Mouse (Mus musculus) liver, embryonic 15.5 days (tissue): ENCODE data around the gene Fam122b. TPM values are rescaled to one million over a fixed set of nuclear protein-coding genes. Genes with fewer than 3 reads are reported as not detected.

Source experiments
- ATAC-seq: fragments of 200-750 bp; cut with Nextera tagmentation; 2 replicates; pipeline ENCODE4 v1.8.0; 2017; ENCODE audit warnings: moderate number of reproducible peaks, mild to moderate bottlenecking, moderate library complexity; ENCODE audit not compliant: insufficient read depth
- H3K27ac ChIP-seq: fragments of 300-500 bp; sonication (generic); replicated peaks from 2 replicates; pipeline ENCODE4 v1.5.1; 2015; ENCODE audit warnings: mild to moderate bottlenecking, inconsistent platforms
- H3K27me3 ChIP-seq: fragments of 300-500 bp; sonication (generic); 2 replicates; pipeline ENCODE4 v1.6.1; 2015; ENCODE audit warnings: mild to moderate bottlenecking, inconsistent platforms
- H3K36me3 ChIP-seq: fragments of 300-500 bp; sonication (generic); replicated peaks from 2 replicates; pipeline ENCODE4 v1.6.1; 2015; ENCODE audit warnings: moderate library complexity, mild to moderate bottlenecking, inconsistent platforms
- H3K4me1 ChIP-seq: fragments of 300-500 bp; sonication (generic); replicated peaks from 2 replicates; pipeline ENCODE4 v1.6.1; 2015; ENCODE audit warnings: inconsistent platforms
- H3K4me2 ChIP-seq: fragments of 300-500 bp; sonication (generic); 2 replicates; pipeline ENCODE4 v1.6.1; 2015; ENCODE audit warnings: moderate library complexity, mild to moderate bottlenecking, inconsistent platforms
- H3K4me3 ChIP-seq: fragments of 300-500 bp; sonication (generic); replicated peaks from 2 replicates; pipeline ENCODE4 v1.5.1; 2015; ENCODE audit warnings: mild to moderate bottlenecking, inconsistent platforms
- H3K9ac ChIP-seq: fragments of 300-500 bp; sonication (generic); 2 replicates; pipeline ENCODE4 v1.6.1; 2015; ENCODE audit warnings: moderate library complexity, mild to moderate bottlenecking, inconsistent platforms
- H3K9me3 ChIP-seq: fragments of 300-500 bp; sonication (generic); replicated peaks from 2 replicates; pipeline ENCODE4 v1.6.1; 2016; ENCODE audit warnings: inconsistent platforms
- WGBS: fragments of 180-500 bp; shearing (Covaris S2); methylation state at CpG from one replicate; pipeline ENCODE4 v1.1.7; 2015; ENCODE audit warnings: mixed read lengths; ENCODE audit not compliant: insufficient replicate concordance; 5-methylcytosine and 5-hydroxymethylcytosine counted together
- polyA plus RNA-seq: library from polyadenylated mRNA; unstranded; fragments of >200 nt; fragmentation: Nextera tagmentation; extraction: Ambion mirVana; gene quantifications from 2 replicates; pipeline ENCODE4 v1.2.1, GENCODE M21; 2015

The Fam122b gene
- polyA plus RNA-seq, 1 experiment from 2014 or later, result 4.7 TPM

DNA sequence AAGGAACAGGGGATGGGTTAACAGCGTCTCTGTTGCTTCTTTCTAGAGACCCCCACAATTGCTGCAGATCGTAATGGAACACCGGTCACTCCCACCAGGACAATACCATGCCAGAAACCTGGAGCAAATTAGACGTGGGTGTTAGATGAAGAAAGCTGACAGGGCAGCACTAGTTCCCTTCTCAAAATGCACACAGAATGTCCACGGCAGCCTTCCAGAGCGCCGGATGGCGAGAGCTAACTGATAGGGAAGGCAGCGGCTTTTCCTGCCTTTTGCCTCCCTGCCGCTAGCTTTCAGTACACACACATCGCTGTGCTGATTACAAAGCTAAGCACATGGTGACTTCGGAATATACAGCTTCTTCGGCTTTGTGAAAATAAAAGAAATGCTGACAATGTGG, 37.6 kb downstream of the Fam122b start:
- peak overlapping the region; percentile 55 for H3K4me2 ChIP-seq
- no peaks in the 10 kb centered on the region for H3K9me3 ChIP-seq
- H3K36me3 ChIP-seq, result no peaks in the 10 kb centered on the region
- no peaks in the 10 kb centered on the region for H3K4me1 ChIP-seq
- no peak overlapping the region for H3K9ac ChIP-seq
- no peak overlapping the region for H3K27ac ChIP-seq
- peak overlapping the region; percentile 24; the same call in 1 of the 2 replicates for H3K4me3 ChIP-seq
- 23% methylated on average over 13 of the region's 13 CpGs for WGBS
- no peaks in the 10 kb centered on the region for H3K27me3 ChIP-seq
- no peak for ATAC-seq

DNA sequence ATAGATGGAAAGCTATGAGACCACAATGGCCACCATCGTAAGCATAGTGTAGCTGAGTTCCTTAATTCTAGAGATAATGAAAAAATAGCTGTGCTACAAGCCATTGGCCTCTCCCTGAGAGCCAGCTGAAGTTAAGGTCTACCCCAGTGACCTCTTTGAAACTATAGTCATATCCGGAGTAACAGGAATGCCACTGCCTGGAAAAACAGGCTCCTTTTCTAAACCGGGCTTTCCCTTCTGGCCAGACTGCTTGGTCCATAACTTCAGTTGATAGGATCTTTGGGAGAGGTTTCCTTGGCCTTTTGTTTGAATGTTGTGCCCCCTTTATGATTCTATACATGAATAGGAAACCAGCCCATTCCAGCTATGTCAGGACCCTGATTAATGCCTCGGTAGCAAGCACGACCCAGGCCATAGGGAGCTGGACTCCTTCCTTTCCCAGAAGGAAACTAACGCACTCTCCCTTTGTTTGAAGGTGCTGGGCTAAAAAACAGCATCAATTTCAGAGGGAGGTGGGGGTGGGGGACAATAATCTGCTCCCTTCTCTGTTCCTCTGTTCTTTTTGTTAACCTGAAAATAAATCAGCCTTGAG, 45.2 kb downstream of the Fam122b start:
- Histone ChIP-seq H3K9ac (no peak overlapping the region), H3K36me3 (no peaks in the 10 kb centered on the region), H3K4me2 (no peak overlapping the region), H3K27ac (no peak overlapping the region), H3K9me3 (no peaks in the 10 kb centered on the region), H3K4me1 (no peaks in the 10 kb centered on the region), H3K4me3 (no peak overlapping the region), H3K27me3 (no peaks in the 10 kb centered on the region)
- WGBS, result 48% methylated on average over 6 of the region's 6 CpGs
- no peak for ATAC-seq

DNA sequence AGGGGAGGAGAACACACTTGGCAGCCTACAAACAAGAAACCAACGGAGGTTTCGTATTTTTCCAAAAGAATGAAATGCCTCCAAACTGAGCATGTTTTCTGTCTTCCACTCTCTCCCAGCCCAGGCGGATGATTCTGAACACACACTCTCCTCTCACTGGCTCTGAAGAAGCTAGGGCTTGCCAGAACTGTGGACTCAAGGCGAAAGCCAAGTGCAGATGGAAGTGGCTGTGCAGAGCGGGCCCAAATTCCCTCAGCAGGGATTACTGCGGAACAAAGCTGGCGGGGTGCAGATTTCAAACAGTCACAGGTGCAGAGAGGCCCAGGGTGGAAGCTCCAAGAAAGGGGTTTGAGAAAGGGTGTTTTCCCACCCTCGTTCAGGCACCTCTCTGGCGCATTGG, 48.8 kb downstream of the Fam122b start:
- H3K4me1 ChIP-seq, result no peaks in the 10 kb centered on the region
- WGBS, result 74% methylated on average over 9 of the region's 9 CpGs
- ATAC-seq, result no peak

DNA sequence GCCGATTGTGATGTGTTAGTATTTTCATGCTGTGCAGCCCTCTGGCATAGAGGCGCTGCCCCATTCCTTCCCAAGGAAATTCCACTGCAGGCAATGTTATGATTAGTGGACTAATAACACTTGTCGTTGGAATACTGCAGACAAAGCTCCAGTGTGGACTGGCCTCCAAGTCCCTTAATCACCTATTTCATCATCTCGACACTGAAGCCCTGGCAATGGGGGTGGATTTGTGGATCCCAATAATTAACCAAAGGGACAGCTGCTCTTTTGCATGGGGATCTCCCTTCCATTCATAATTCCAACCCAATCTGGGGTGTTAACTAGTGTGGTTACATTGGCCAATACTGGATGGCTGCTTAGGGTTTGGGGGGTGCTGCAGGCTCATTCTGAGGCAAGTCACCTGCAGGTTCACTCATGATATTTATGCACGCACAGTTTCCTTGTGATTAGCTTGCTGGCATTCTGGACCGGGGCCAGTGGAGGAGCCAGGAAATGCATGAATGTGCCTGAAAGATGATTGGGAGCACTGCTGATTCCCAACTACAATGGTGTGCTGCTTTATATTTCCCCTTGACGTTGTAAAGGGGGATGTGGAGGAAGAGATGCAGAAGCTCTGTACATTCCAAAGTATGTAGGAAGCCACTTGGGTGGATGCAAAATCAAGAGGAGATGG, 54.9 kb downstream of the Fam122b start:
- ATAC-seq, result no peak
- 55% methylated on average over 7 of the region's 7 CpGs for WGBS
- Histone ChIP-seq H3K27ac (no peak overlapping the region), H3K4me2 (no peak overlapping the region), H3K36me3 (no peaks in the 10 kb centered on the region), H3K4me1 (no peaks in the 10 kb centered on the region), H3K9me3 (no peaks in the 10 kb centered on the region), H3K4me3 (no peak overlapping the region), H3K9ac (no peak overlapping the region), H3K27me3 (no peaks in the 10 kb centered on the region)

More for the DNA sequence above, 48.8 kb downstream of the Fam122b start:
- no peak overlapping the region for H3K4me2 ChIP-seq
- no peaks in the 10 kb centered on the region for H3K36me3 ChIP-seq
- no peak overlapping the region for H3K9ac ChIP-seq
- H3K27me3 ChIP-seq, result no peaks in the 10 kb centered on the region
- no peak overlapping the region for H3K27ac ChIP-seq
- H3K9me3 ChIP-seq, result no peaks in the 10 kb centered on the region
- no peak overlapping the region for H3K4me3 ChIP-seq

DNA sequence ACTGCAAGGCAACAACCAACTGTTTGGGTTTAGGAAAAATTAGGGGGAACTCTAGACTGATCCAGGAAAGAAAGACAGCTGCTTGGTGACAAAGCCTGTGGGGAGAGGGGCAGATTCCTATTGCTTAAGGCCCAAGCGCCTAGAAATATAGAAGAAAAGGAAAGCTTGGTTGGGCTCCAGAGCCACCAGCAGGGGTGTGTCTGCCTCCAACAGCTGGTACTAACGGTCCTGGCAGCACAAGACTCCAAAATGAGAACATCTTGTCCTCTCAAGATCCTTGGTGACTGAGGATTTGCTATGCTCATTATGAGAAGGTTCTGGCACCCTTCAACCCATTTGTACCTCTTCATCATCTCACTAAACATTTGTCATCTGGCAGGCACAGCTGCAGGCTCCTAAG, 55.8 kb downstream of the Fam122b start:
- 54% methylated on average over 2 of the region's 2 CpGs for WGBS
- no peak overlapping the region for H3K27ac ChIP-seq
- H3K4me2 ChIP-seq, result no peak overlapping the region
- H3K4me1 ChIP-seq, result no peaks in the 10 kb centered on the region
- H3K4me3 ChIP-seq, result no peak overlapping the region
- no peak overlapping the region for H3K9ac ChIP-seq
- no peaks in the 10 kb centered on the region for H3K27me3 ChIP-seq
- ATAC-seq, result no peak
- no peaks in the 10 kb centered on the region for H3K36me3 ChIP-seq
- H3K9me3 ChIP-seq, result no peaks in the 10 kb centered on the region

DNA sequence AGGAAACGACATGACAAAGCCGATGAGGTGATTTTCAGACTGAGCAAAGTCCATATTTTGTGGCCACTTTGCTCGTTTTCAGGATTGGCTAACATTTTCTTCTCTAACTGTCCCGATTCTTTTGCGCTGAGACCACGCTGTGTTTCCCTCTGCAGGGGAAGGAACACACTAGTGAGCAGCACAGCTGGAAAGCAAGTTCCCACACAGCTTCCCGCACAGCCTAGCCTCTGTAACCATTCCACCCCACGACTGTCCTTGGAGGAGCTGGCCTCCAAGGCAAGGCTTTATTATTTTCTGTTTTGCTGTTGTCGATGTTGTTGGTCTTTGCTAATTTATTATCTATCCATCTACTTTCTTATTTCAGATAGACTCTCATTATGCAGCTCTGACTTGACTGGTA, 57.1 kb downstream of the Fam122b start:
- no peaks in the 10 kb centered on the region for H3K9me3 ChIP-seq
- no peak for ATAC-seq
- H3K4me1 ChIP-seq, result no peaks in the 10 kb centered on the region
- 47% methylated on average over 9 of the region's 9 CpGs for WGBS
- no peaks in the 10 kb centered on the region for H3K36me3 ChIP-seq
- H3K27me3 ChIP-seq, result no peaks in the 10 kb centered on the region
- H3K4me3 ChIP-seq, result no peak overlapping the region
- H3K27ac ChIP-seq, result no peak overlapping the region
- no peak overlapping the region for H3K9ac ChIP-seq
- no peak overlapping the region for H3K4me2 ChIP-seq

DNA sequence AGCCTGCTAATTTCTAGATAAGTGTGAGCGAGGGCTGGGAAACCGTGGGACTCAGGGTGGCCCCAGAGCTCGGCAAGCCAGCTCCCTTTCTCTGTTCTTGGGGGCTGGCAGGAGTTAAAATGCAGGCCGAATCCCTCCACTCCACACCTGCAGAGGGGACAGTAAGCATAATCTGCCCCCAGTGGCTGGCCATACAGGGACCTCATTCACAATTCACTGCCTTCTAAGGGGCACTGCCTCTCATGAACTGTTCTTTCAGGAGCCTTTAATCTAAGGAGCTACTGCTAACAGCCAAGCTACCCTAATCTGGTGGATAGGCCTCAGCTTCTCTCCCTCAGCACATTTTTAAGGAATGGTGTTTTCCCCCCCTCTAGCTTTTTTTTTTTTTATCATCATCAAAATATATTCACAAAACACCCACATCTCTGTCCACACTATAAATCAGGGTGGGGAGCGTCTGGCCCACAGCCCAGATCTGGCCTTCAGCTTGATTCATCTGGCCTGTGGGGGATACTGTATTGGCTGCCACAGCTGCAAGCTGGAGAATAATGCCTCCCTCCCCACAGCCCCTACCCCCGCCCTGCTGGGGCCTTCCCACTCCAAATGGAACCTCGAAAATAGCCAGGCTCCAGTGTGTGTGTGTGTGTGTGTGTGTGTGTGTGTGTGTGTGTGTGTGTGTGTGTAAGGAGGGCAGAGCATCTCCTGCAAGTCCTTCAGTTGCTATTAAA, 57.7 kb downstream of the Fam122b start:
- no peaks in the 10 kb centered on the region for H3K9me3 ChIP-seq
- no peaks in the 10 kb centered on the region for H3K36me3 ChIP-seq
- H3K4me2 ChIP-seq, result no peak overlapping the region
- H3K4me3 ChIP-seq, result no peak overlapping the region
- no peaks in the 10 kb centered on the region for H3K27me3 ChIP-seq
- H3K9ac ChIP-seq, result no peak overlapping the region
- WGBS, result 48% methylated on average over 7 of the region's 7 CpGs
- no peak for ATAC-seq
- H3K27ac ChIP-seq, result no peak overlapping the region
- H3K4me1 ChIP-seq, result no peaks in the 10 kb centered on the region

DNA sequence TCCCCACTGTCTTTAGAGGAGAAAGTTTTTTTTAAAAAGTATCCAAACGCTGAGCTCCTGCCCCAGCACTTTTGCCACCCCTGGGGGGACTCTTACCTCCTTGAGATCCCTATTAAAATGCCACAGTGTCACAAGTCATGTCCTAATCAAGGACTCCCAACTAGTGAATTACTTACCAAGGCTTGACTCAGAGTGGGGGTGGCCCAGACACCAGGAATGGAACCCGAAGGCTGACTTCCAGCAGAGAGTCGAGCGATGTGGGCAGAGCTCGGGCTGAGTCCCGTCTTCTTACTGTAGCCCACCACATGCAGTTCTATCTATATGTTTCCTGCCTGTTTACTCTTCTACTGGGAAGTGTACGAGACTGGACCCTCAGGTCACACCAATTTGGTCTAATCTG, 60.2 kb downstream of the Fam122b start:
- Histone ChIP-seq H3K27me3 (no peaks in the 10 kb centered on the region), H3K36me3 (no peaks in the 10 kb centered on the region), H3K4me3 (no peak overlapping the region), H3K4me2 (no peak overlapping the region), H3K27ac (no peak overlapping the region), H3K9me3 (no peaks in the 10 kb centered on the region), H3K9ac (no peak overlapping the region), H3K4me1 (no peaks in the 10 kb centered on the region)
- ATAC-seq, result no peak
- 56% methylated on average over 7 of the region's 7 CpGs for WGBS

DNA sequence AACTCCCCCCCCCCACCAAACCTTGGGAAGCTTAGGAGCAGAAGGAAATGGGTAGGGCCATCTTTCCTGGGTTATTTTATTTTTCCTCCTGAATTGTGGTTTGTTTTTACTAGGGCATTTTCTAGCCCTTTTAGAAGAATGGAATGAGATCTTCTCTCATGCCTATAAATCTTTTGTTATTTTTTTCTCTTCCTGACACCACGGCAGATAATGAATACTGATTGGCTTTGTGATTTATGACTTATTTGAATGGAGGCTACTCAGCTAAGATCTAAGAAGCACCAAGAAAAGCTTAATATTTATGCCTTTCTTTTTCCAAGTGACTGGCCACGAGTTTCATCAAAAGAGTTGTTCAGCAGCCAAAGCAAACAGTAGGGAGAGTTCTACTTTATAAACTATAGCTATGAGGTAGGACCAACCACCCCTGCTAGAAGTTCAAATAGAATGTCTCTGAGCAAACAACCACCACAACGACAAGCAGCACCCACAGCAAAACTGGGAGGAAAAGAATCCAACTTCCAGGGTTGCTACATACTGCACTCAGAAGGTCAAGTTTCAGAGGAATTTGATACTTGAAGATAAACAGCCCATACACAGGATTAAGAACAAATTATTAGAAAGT, 64.8 kb downstream of the Fam122b start:
- no peak overlapping the region for H3K9ac ChIP-seq
- H3K4me2 ChIP-seq, result no peak overlapping the region
- no peaks in the 10 kb centered on the region for H3K4me1 ChIP-seq
- no peaks in the 10 kb centered on the region for H3K36me3 ChIP-seq
- WGBS, result 16% methylated on average over 3 of the region's 3 CpGs
- no peak overlapping the region for H3K4me3 ChIP-seq
- ATAC-seq, result no peak
- H3K9me3 ChIP-seq, result no peaks in the 10 kb centered on the region
- H3K27me3 ChIP-seq, result no peaks in the 10 kb centered on the region
- H3K27ac ChIP-seq, result no peak overlapping the region

DNA sequence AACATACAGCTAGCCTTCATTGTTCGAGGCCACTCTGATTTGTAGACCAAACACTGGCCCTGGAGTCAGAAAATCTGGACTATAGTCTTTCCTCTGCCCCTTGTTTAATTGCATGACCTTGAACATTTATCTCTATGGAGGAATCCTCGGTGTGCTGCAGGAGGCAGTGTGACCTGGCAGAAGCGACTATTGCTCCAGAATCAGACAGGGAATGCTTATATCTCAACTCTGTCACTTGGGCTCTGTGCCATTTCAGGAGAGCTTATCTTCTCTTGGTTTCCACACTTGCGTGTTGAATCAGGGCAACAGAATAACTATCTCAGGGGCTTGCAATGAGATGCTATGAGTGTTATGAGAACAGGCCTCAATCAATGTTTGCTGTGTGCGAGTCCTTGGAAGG, 68.0 kb downstream of the Fam122b start:
- ATAC-seq, result no peak
- no peaks in the 10 kb centered on the region for H3K4me1 ChIP-seq
- H3K9me3 ChIP-seq, result no peaks in the 10 kb centered on the region
- H3K27me3 ChIP-seq, result no peaks in the 10 kb centered on the region
- H3K4me3 ChIP-seq, result no peak overlapping the region
- no peak overlapping the region for H3K27ac ChIP-seq
- no peak overlapping the region for H3K9ac ChIP-seq
- WGBS, result 42% methylated on average over 5 of the region's 5 CpGs
- H3K36me3 ChIP-seq, result no peaks in the 10 kb centered on the region
- no peak overlapping the region for H3K4me2 ChIP-seq

DNA sequence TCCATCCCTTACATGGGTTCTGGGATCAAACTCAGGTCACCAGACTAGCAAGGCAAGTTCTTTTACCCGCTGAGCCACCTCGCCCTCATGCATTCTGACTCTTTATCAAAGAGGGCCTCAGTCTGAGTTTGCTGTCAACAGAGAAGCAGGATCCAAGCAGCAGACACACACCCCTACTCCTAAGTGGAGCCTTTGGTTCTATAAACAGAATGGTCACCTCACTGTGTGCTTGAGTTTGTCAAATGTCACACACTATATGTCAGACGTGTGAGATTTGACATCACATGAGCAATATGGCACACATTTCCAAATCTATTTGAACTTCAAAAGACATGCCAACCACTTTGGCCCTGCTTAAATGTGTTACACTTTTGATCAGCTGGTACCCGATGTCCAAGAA, 71.9 kb downstream of the Fam122b start:
- H3K9me3 ChIP-seq, result no peaks in the 10 kb centered on the region
- ATAC-seq, result no peak
- no peaks in the 10 kb centered on the region for H3K27me3 ChIP-seq
- H3K9ac ChIP-seq, result no peak overlapping the region
- WGBS, result 65% methylated on average over 4 of the region's 4 CpGs
- no peak overlapping the region for H3K27ac ChIP-seq
- no peak overlapping the region for H3K4me3 ChIP-seq
- no peak overlapping the region for H3K4me2 ChIP-seq
- no peaks in the 10 kb centered on the region for H3K4me1 ChIP-seq
- no peaks in the 10 kb centered on the region for H3K36me3 ChIP-seq
